Mouse (Mus musculus): Measurements from ENCODE around the gene Agap2.
A peak's percentile ranks its signal among the peaks of the same experiment; 100 is the strongest.
"Not testable (repeated sequence)": the region's sequence is repeated elsewhere in the genome, so short reads cannot be mapped to it uniquely, and the experiment has no call there.

Gene Agap2

GRCm38 (mm10) chr10:127059174-127059967, 15.7 kb upstream of the Agap2 start:
- no peak for DNase-seq (ENCODE audit: low read depth, low spot score)

- no peak for DNase-seq (ENCODE audit: low read depth, low spot score)
Measured at GRCm38 (mm10) chr10:127059968-127060916, 14.8 kb upstream of the Agap2 start, which contains the start of gene March9. TSS of gene March9 (minus strand) at chr10:127060184.

- no peak for DNase-seq (ENCODE audit: low read depth, low spot score)
Measured at GRCm38 (mm10) chr10:127061085-127061484, 14.0 kb upstream of the Agap2 start.

GRCm38 (mm10) chr10:127061513-127061912, 13.6 kb upstream of the Agap2 start:
- DNase-seq (ENCODE audit: low read depth, low spot score), result no peak

GRCm38 (mm10) chr10:127062101-127062500, 13.0 kb upstream of the Agap2 start:
- not testable (repeated sequence) for DNase-seq (ENCODE audit: low read depth, low spot score)

GRCm38 (mm10) chr10:127062503-127062902, 12.6 kb upstream of the Agap2 start:
- DNase-seq (ENCODE audit: low read depth, low spot score), result no peak

GRCm38 (mm10) chr10:127063239-127063872, 11.7 kb upstream of the Agap2 start, which contains the start of gene Cdk4:
TSS of gene Cdk4 (plus strand) at chr10:127063534.
- peak; percentile 98 for DNase-seq (ENCODE audit: low read depth, low spot score)

GRCm38 (mm10) chr10:127063913-127064870, 10.9 kb upstream of the Agap2 start:
- no peak for DNase-seq (ENCODE audit: low read depth, low spot score)

GRCm38 (mm10) chr10:127065981-127066380, 9.1 kb upstream of the Agap2 start:
- no peak for DNase-seq (ENCODE audit: low read depth, low spot score)

- DNase-seq (ENCODE audit: low read depth, low spot score), result no peak
Measured at GRCm38 (mm10) chr10:127066519-127067018, 8.5 kb upstream of the Agap2 start.

GRCm38 (mm10) chr10:127068360-127069038, 6.6 kb upstream of the Agap2 start:
- DNase-seq (ENCODE audit: low read depth, low spot score), result no peak

GRCm38 (mm10) chr10:127069281-127070189, 5.5 kb upstream of the Agap2 start:
- peak; percentile 57 for DNase-seq (ENCODE audit: low read depth, low spot score)

GRCm38 (mm10) chr10:127070190-127071121, 4.6 kb upstream of the Agap2 start, which contains the start of gene Tspan31:
TSS of gene Tspan31 (minus strand) at chr10:127070264.
- DNase-seq (ENCODE audit: low read depth, low spot score), result peak; percentile 91

- DNase-seq (ENCODE audit: low read depth, low spot score), result no peak
Measured at GRCm38 (mm10) chr10:127071203-127071602, 3.9 kb upstream of the Agap2 start.

- not testable (repeated sequence) for DNase-seq (ENCODE audit: low read depth, low spot score)
Measured at GRCm38 (mm10) chr10:127072270-127072669, 2.8 kb upstream of the Agap2 start.

- DNase-seq (ENCODE audit: low read depth, low spot score), result not testable (repeated sequence)
Measured at GRCm38 (mm10) chr10:127072969-127073368, 2.1 kb upstream of the Agap2 start.

GRCm38 (mm10) chr10:127073981-127074380, 1.1 kb upstream of the Agap2 start:
- DNase-seq (ENCODE audit: low read depth, low spot score), result no peak

Data from embryo, embryonic 11.5 days (tissue).